Mouse (Mus musculus) lung, postnatal 10 days (tissue): Measurements from ENCODE around the gene Ccdc155.
A peak's percentile ranks its signal among the peaks of the same experiment; 100 is the strongest.

Experiments
- DNase-seq: peaks from one replicate; pipeline ENCODE4 v3.0.0; 2021

Gene Ccdc155

DNA sequence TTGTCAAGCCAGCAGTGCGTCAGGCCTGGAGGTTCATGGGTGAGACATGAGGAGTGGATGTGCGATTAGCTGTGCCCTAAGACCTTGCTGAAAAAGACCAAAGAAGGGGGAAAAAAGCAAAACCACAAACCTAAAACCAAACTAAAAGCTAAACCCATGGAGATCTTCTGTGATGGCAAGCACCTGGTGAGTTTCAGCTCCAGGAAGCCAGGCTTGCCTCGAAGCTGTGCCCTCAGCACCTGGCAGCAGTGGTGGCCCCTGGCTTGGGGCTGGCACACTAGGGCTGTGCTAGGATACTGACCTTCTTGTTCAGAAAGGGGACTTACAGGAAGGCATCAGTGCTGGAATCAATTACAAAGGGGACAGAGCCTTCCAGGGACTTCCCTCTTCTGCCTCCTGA is 63.4 kb downstream of the Ccdc155 start:
- DNase-seq, result no peak

DNA sequence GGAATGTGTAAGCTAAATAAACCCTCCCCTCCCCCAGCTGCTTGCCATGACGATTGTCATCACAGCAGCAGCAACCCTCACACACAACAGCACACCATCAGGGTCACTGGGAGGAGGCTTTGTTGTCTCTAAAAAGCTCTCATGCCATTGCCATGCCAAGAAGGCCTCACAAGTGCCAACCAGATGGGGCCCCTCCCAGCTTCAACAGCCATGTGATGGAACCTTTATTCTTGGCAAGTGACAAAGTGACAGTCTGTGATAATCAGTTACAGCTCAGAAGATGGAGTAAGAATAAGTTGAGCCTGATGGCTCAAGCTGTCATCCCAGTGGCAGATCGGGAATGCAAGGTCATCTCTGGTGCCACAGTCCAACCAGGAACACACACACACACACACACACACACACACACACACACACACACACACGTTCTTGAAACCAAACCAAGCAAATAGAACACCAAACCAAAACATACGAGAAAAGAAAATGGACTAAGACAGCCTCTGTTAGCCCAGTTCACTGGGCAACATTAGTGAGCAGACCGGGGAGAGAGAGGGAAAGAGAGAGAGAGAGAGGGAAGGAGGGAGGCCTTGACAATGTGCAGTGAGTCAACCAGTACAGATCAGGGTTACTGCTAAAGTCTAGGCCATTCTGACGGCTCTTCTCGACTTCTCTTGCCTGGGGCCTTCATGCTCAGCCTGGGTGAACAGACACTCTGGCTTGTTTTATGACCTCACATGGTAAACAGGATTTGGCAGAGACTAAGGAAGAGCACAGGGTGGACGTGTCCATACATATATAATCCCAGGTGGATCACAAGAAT is 64.6 kb downstream of the Ccdc155 start:
- DNase-seq, result peak; percentile 71

DNA sequence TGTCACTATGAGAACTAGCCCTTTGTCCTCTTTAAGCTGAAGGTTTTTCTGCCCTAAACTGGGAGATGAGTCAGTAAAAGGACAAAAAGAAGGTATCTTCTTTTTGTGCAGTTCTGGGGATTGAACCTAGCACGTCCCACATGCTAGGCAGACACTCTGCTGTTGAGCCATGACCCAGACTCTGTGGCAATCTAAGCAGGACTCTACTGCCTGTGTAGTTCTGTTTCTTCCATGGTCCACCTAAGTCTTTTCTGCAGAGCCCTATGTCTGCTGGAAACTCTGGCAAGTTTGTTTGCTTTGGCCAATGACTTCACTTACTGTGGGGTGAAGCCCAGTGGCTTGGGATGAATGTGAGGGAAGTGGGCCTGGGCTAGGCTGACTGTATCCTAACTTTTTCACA is 66.3 kb downstream of the Ccdc155 start:
- DNase-seq, result no peak

DNA sequence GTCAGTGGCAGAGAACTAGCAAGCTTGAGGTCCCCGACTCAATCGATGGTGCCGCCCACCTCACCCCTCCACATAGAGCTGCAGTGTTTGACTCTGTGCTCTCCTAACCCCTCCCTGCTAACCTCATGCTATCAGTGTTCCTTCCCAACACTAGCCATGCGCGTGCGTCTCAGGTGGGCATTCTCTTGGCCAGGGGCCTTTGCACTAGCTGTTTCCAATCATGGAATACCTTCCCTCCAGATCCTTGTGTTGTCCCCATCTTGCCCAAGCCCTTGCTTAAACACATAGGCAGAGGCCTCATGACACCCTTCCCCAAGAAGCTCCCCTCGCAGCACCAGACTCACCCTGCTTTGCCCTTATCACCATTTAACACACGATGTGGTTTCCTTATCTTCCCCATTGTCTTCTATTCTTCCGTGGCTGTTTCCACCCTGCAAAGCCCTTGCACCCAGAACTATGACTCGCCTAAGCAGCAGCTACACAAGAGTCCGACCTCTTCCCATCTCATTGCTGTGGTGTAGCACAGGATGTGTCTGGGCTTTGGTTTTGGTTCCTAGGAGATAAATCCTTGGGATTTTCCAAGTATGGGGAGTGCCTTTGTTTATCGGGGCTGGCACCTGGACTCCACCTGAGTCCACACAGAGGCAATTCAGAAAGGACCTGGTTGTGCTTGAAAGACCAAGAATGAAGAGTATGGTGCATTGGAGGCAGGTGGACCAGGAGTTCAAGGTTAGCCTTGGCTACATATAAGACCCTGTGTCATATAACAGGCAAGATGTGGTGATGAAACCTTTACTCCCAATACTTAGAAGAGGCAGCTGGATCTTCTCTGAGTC is 67.3 kb downstream of the Ccdc155 start:
- DNase-seq, result no peak

DNA sequence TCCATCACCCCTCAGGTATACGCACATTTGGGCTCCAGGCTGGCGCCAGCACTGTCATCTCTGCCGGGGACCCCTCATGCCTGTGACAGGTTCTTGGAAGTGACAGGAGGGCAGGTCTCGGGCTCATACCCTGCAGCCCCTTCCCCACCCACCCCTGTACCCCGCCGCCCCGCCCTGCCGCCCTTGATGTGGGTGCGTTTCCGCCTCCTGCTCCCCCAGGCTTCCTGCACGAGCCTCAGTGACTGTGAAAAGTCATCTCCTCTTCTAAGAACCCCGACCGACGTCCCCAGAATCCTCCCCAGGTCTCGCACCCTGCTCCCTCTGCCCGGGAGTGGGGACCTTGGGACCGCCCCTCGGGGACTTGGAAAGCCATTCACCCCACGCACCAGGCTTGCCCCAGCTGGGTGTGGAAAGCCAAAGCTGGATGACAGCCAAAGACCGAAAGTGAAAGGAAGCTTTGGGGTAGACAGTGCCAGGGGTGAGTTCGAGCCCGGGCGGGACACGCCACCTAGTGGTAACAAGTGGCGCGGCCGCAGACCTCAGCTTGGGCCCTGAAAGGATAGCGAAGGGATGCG is 68.6 kb downstream of the Ccdc155 start, which contains the start of the genes Gm45713 and Flt3l:
Gene Gm45713 (minus strand): TSS at position 239 of the 575 bp plus-strand sequence.
Gene Flt3l (minus strand): TSS at position 440 of the 575 bp plus-strand sequence.
- DNase-seq, result peak; percentile 96

DNA sequence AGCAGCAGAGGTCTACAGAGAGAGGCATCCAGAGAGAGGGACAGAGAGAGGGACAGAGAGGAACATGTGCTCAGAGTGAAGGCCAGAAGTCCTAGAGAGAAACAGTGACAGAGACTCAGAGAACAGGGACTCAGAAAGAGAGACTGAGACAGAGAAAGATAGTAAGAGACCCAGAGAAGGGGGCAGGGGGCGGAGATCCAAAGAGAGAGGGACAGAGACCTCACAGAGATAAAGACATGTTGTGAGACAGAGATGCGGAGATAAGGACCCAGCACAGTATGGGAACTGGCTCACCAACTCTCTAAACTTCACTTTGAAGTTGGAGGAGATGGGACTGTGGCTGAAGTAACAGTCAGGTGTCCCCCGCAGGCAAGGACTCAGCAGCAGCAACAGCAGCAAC is 69.3 kb downstream of the Ccdc155 start:
- DNase-seq, result no peak

DNA sequence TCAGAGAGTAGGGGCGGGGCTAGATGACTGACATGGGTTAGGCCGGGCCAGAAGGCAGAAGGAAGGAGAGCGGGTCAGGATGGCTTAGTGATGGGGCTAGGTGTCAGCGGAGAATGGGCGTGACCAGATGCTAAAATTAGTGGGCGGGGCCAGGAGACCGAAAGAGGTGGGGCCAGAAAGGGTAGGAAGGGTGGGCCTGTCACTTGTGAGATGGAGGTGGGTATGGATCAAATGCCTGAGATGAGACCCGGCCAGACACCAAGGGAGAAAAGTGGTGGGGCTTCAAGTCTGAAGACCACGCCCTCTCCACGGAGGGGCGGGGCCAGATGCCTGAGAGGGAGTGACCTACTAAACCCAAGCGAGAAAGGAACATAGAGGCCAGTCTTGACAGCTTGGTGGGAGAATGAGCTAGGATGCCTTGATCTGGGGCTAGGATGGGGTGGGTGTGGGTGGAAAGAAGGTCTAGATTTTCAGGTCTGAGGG is 70.1 kb downstream of the Ccdc155 start:
- peak; percentile 74 for DNase-seq
